Mouse (Mus musculus): ENCODE measurements around the gene Cx3cr1.

The Cx3cr1 gene

GRCm38 (mm10) chr9:119975286-119975685 is 94.4 kb downstream of the Cx3cr1 start:
- DNase-seq (ENCODE audit: low spot score) = no peak

- no peak for DNase-seq (ENCODE audit: low spot score)
Observed at GRCm38 (mm10) chr9:119974609-119975008, 95.1 kb downstream of the Cx3cr1 start.

- no peak for DNase-seq (ENCODE audit: low spot score)
Observed at GRCm38 (mm10) chr9:119973869-119974520, 95.7 kb downstream of the Cx3cr1 start.

GRCm38 (mm10) chr9:119973281-119973680 is 96.4 kb downstream of the Cx3cr1 start:
- no peak for DNase-seq (ENCODE audit: low spot score)

- no peak for DNase-seq (ENCODE audit: low spot score)
Observed at GRCm38 (mm10) chr9:119972582-119972981, 97.1 kb downstream of the Cx3cr1 start.

GRCm38 (mm10) chr9:119972166-119972565 is 97.5 kb downstream of the Cx3cr1 start:
- no peak for DNase-seq (ENCODE audit: low spot score)

- DNase-seq (ENCODE audit: low spot score) = peak; percentile 49
Observed at GRCm38 (mm10) chr9:119970763-119971656, 98.7 kb downstream of the Cx3cr1 start.

GRCm38 (mm10) chr9:119970221-119970620 is 99.5 kb downstream of the Cx3cr1 start:
- DNase-seq (ENCODE audit: low spot score) = peak; percentile 65

GRCm38 (mm10) chr9:119969811-119970210 is 99.9 kb downstream of the Cx3cr1 start:
- DNase-seq (ENCODE audit: low spot score) = no peak

- no peak for DNase-seq (ENCODE audit: low spot score)
Observed at GRCm38 (mm10) chr9:119966221-119966910, 103.3 kb downstream of the Cx3cr1 start.

- DNase-seq (ENCODE audit: low spot score) = no peak
Observed at GRCm38 (mm10) chr9:119965186-119965585, 104.5 kb downstream of the Cx3cr1 start.

GRCm38 (mm10) chr9:119964206-119964605 is 105.5 kb downstream of the Cx3cr1 start:
- DNase-seq (ENCODE audit: low spot score) = no peak

GRCm38 (mm10) chr9:119962987-119963667 is 106.6 kb downstream of the Cx3cr1 start:
- DNase-seq (ENCODE audit: low spot score) = peak; percentile 63

GRCm38 (mm10) chr9:119962216-119962615 is 107.5 kb downstream of the Cx3cr1 start:
- no peak for DNase-seq (ENCODE audit: low spot score)

- no peak for DNase-seq (ENCODE audit: low spot score)
Observed at GRCm38 (mm10) chr9:119958835-119959234, 110.8 kb downstream of the Cx3cr1 start.

GRCm38 (mm10) chr9:119951388-119951787 is 118.3 kb downstream of the Cx3cr1 start:
- no peak for DNase-seq (ENCODE audit: low spot score)

- DNase-seq (ENCODE audit: low spot score) = no peak
Observed at GRCm38 (mm10) chr9:119950434-119950833, 119.2 kb downstream of the Cx3cr1 start.

- DNase-seq (ENCODE audit: low spot score) = no peak
Observed at GRCm38 (mm10) chr9:119948804-119949203, 120.9 kb downstream of the Cx3cr1 start.

- DNase-seq (ENCODE audit: low spot score) = no peak
Observed at GRCm38 (mm10) chr9:119945173-119945900, 124.3 kb downstream of the Cx3cr1 start.

- DNase-seq (ENCODE audit: low spot score) = no peak
Observed at GRCm38 (mm10) chr9:119943326-119943725, 126.4 kb downstream of the Cx3cr1 start.

- DNase-seq (ENCODE audit: low spot score) = no peak
Observed at GRCm38 (mm10) chr9:119941861-119942260, 127.8 kb downstream of the Cx3cr1 start.

Measured in ovary, postnatal 14 days (tissue).